Mouse (Mus musculus): ENCODE measurements at regions not wholly inside any gene's neighbourhood (a gene's known extent, or its start where the extent isn't known, plus 50 kb on each side); places are given as distances from the start of the nearest gene placed in this dataset.

DNA sequence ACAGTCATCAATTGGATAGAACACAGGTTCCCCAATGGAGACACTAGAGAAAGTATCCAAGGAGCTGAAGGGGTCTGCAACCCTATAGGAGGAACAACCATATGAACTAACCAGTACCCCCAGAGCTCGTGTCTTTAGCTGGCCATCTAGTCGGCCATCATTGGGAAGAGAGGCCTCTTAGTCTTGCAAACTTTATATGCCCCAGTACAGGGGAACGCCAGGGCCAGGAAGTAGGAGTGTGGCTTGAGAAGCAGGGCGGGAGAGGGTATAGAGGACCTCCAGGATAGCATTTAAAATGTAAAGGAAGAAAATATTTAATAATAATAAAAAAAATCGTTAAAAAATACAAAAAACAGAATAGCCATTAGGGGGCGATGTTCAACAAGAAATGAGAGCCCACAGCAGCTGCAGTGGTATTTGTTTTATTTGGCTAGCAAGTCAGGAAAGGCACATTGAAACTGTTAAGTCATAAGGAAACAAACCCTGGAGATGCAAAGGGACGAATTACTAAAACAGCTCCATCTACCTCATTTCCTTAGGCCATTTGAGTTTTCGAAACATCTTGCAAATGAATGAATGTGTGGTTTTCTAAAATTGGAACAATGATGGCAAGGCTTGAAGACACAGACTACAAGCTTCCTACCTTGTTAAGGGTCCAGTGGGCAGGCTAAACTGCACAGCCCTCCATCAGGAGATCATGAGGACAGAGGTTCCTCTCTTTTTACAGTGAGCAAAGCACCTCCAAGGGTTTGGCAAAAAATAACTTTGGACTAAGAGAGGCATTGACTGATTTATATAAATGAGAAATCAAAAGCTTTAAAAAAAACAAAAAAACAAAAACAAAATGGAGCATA is 350.7 kb upstream of the Rasa1 start:
- peak; percentile 8 for DNase-seq (ENCODE audit: low read depth)

DNA sequence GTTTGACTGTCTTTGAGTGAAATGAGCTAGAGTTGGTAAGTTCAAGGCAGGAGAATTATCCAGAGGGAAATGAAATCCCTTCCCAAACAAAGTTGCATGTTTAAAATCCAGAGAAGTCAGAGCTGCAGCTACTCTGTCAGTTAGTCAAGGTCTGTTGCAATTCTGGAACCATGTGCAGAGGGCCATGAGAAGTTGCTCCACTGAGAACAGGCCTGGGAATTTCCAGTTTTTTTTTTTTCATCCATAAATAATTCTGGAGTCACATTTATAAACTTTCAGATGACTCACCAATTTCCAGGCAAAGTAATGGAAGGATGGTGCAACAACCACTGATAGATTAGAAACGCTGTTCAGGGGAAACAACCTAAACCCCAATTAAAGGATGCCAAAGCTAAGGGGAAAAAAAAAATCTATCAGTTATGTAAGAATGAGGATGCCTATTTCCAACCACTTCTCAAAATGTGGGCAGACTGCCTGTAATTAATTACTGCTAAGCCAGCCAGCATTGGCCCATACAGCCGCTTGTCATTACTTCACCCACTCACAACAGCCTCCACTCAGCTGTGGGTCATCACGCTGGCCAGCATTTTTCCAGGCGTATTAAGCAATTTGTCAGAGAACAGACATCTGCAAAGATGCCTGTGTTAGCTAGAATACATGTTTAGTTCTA is 340.7 kb upstream of the Rasa1 start:
- DNase-seq (ENCODE audit: low read depth) = peak; percentile 36

Data from gonadal fat pad, adult 2 months (tissue).